Mouse (Mus musculus): ENCODE measurements around the gene Fars2.

DNA sequence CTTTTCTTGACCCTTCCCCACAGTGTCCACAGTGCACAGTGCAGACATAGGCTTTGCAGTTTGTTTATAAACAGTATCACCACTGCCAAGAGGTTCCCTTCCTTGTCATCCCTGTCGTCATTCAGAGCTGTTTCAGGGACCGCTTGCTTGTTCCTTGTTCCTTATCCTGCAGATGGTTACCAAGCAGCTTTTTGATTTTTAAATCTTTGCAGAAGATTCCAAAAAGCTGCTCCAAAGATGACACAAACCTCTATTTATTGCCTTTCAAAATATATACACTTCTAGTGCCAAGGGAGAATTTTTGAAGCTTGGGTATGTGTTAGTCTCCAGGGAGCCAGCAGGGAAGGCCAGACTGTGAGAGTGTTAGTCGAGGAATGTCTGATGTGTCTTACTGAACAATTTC is 148.1 kb downstream of the Fars2 start:
- TF ChIP-seq CTCF (IDR thresholded peaks at IDR 0.05; ENCODE audit: control insufficient read depth, insufficient read depth, insufficient replicate concordance, low read depth, low read length): no peak
- no peak for TF ChIP-seq POLR2A (IDR thresholded peaks at IDR 0.05; ENCODE audit: control insufficient read depth, low read depth, low read length)

Measured in testis, adult 2 months (tissue).